Mouse (Mus musculus) MEL (cell line): ENCODE measurements around the gene C1qtnf5. TPM values are rescaled to one million over a fixed set of nuclear protein-coding genes. Genes with fewer than 3 reads are reported as not detected.

Experiments
- DNase-seq: peaks from one replicate; pipeline ENCODE4 v3.0.0; 2011; ENCODE audit warnings: low read depth, low spot score
- H3K27ac ChIP-seq: 2 replicates; pipeline ENCODE4 v1.5.1; 2012; ENCODE audit warnings: low read depth, mild to moderate bottlenecking, control low read depth, low read length, moderate library complexity; ENCODE audit not compliant: control insufficient read depth
- H3K27me3 ChIP-seq, 2 experiments: fragments of 150-350 bp in 1 of 2; sonication (generic) in 1 of 2; 2 replicates each; pipeline ENCODE4 v1.6.1; 2012; ENCODE audit warnings: low read length in 2 of 2, mild to moderate bottlenecking in 2 of 2, improper control_type of control experiment in 1 of 2, moderate library complexity in 1 of 2; ENCODE audit not compliant: insufficient read depth in 2 of 2, control insufficient read depth in 1 of 2
- H3K36me3 ChIP-seq, 2 experiments: 2 replicates each; pipeline ENCODE4 v1.6.1; 2012 to 2014; ENCODE audit warnings: low read length in 2 of 2, improper control_type of control experiment in 1 of 2, inconsistent platforms in 1 of 2, mild to moderate bottlenecking in 1 of 2; ENCODE audit not compliant: insufficient read depth in 2 of 2, control insufficient read depth in 1 of 2
- H3K4me1 ChIP-seq, 2 experiments: fragments of 150-350 bp in 1 of 2; sonication (generic) in 1 of 2; 2 replicates each; pipeline ENCODE4 v1.6.1; 2012; ENCODE audit warnings: low read length in 2 of 2, improper control_type of control experiment in 1 of 2, mild to moderate bottlenecking in 1 of 2; ENCODE audit not compliant: insufficient read depth in 2 of 2, control insufficient read depth in 1 of 2
- H3K4me3 ChIP-seq, 2 experiments: fragments of 150-350 bp in 1 of 2; sonication (generic) in 1 of 2; 2 replicates each; pipeline ENCODE4 v1.5.1; 2012; ENCODE audit warnings: low read depth in 2 of 2, low read length in 2 of 2, mild to moderate bottlenecking in 2 of 2, moderate library complexity in 2 of 2, control low read depth in 1 of 2, improper control_type of control experiment in 1 of 2; ENCODE audit not compliant: control insufficient read depth in 1 of 2, insufficient read depth in 1 of 2
- H3K79me2 ChIP-seq: 2 replicates; pipeline ENCODE4 v1.6.1; 2012; ENCODE audit warnings: mild to moderate bottlenecking, low read length, moderate library complexity; ENCODE audit not compliant: control insufficient read depth, poor library complexity, insufficient read depth
- H3K9ac ChIP-seq: 2 replicates; pipeline ENCODE4 v1.6.1; 2012; ENCODE audit warnings: low read depth, mild to moderate bottlenecking, control low read depth, low read length, moderate library complexity; ENCODE audit not compliant: control insufficient read depth, poor library complexity, severe bottlenecking
- H3K9me3 ChIP-seq: fragments of 150-350 bp; sonication (generic); replicated peaks from 2 replicates; pipeline ENCODE4 v1.6.1; 2012; ENCODE audit warnings: mild to moderate bottlenecking, low read length, improper control_type of control experiment, moderate library complexity; ENCODE audit not compliant: insufficient read depth
- BHLHE40 ChIP-seq: IDR thresholded peaks from 2 replicates; pipeline ENCODE4 v1.6.1; 2012; ENCODE audit warnings: low read depth, mild to moderate bottlenecking, inconsistent platforms, low read length, improper control_type of control experiment, borderline replicate concordance
- CTCF ChIP-seq, 3 experiments: IDR thresholded peaks in 2 of 3; conservative IDR thresholded peaks in 1 of 3; 2 replicates each; pipeline ENCODE4 v1.5.1; 2011 to 2012; ENCODE audit warnings: low read length in 3 of 3, low read depth in 2 of 3, mild to moderate bottlenecking in 2 of 3, improper control_type of control experiment in 1 of 3, inconsistent platforms in 1 of 3, mixed read lengths in 1 of 3, moderate library complexity in 1 of 3; ENCODE audit not compliant: control insufficient read depth in 1 of 3, insufficient read depth in 1 of 3, poor library complexity in 1 of 3, severe bottlenecking in 1 of 3
- EP300 ChIP-seq, 2 experiments: IDR thresholded peaks; 2 replicates each; pipeline ENCODE4 v1.6.1; 2011; ENCODE audit warnings: improper control_type of control experiment in 2 of 2, low read length in 2 of 2, low read depth in 1 of 2, mild to moderate bottlenecking in 1 of 2
- ETS1 ChIP-seq: IDR thresholded peaks from 2 replicates; pipeline ENCODE4 v1.6.1; 2012; ENCODE audit warnings: low read depth, mild to moderate bottlenecking, inconsistent platforms, low read length, improper control_type of control experiment, moderate library complexity
- GABPA ChIP-seq: IDR thresholded peaks from 2 replicates; pipeline ENCODE4 v1.6.1; 2012; ENCODE audit warnings: low read depth, mild to moderate bottlenecking, inconsistent platforms, low read length, improper control_type of control experiment, moderate library complexity
- GATA1 ChIP-seq: IDR thresholded peaks from 2 replicates; pipeline ENCODE4 v1.6.1; 2011; ENCODE audit warnings: low read depth, low read length, improper control_type of control experiment
- MAZ ChIP-seq: IDR thresholded peaks from 2 replicates; pipeline ENCODE4 v1.6.1; 2012; ENCODE audit warnings: low read depth, mild to moderate bottlenecking, inconsistent platforms, low read length, improper control_type of control experiment
- MEF2A ChIP-seq: IDR thresholded peaks from 2 replicates; pipeline ENCODE4 v1.6.1; 2014; ENCODE audit warnings: low read depth, mild to moderate bottlenecking, inconsistent platforms, low read length, improper control_type of control experiment; ENCODE audit not compliant: poor library complexity, insufficient replicate concordance, severe bottlenecking; ENCODE audit errors: extremely low read depth
- POLR2AphosphoS5 ChIP-seq: IDR thresholded peaks from 2 replicates; pipeline ENCODE4 v1.6.1; 2012; ENCODE audit warnings: low read depth, borderline replicate concordance, mild to moderate bottlenecking, inconsistent platforms, low read length, moderate library complexity, mixed read lengths
- RCOR1 ChIP-seq: IDR thresholded peaks from 2 replicates; pipeline ENCODE4 v1.6.1; 2012; ENCODE audit warnings: low read depth, mild to moderate bottlenecking, inconsistent platforms, low read length, improper control_type of control experiment
- TAL1 ChIP-seq: IDR thresholded peaks from 2 replicates; pipeline ENCODE4 v1.6.1; 2012; ENCODE audit warnings: mild to moderate bottlenecking, inconsistent platforms, low read length, moderate library complexity, mixed read lengths
- TCF12 ChIP-seq: IDR thresholded peaks from 2 replicates; pipeline ENCODE4 v1.6.1; 2014; ENCODE audit warnings: low read depth, mild to moderate bottlenecking, inconsistent platforms, low read length, improper control_type of control experiment, moderate library complexity
- USF1 ChIP-seq: IDR thresholded peaks from 2 replicates; pipeline ENCODE4 v1.6.1; 2014; ENCODE audit warnings: low read depth, mild to moderate bottlenecking, inconsistent platforms, low read length, improper control_type of control experiment, moderate library complexity
- ZNF384 ChIP-seq: IDR thresholded peaks from 2 replicates; pipeline ENCODE4 v1.6.1; 2012; ENCODE audit warnings: low read depth, mild to moderate bottlenecking, inconsistent platforms, low read length, improper control_type of control experiment
- polyA plus RNA-seq, 2 experiments: library from polyadenylated mRNA; stranded (reverse) in 1 of 2; unstranded in 1 of 2; fragments of >175 nt in 1 of 2; fragments of >200 nt in 1 of 2; gene quantifications; 2 replicates each; pipeline versions ENCODE4 v1.2.1 to v1.2.4; 2012; ENCODE audit warnings: low replicate concordance in 2 of 2, low read depth in 1 of 2; ENCODE audit not compliant: insufficient read length in 2 of 2, insufficient read depth in 1 of 2, missing spikeins in 1 of 2
- total RNA-seq: library from RNA; depleted of rRNA; stranded (reverse); fragments of 300-350 nt; gene quantifications from 2 replicates; pipeline ENCODE4 v1.2.3, GENCODE M21; 2012

C1qtnf5 gene
- total and polyA plus RNA-seq, 3 experiments, result 0.13 to 0.19 TPM; not detected in 1

DNA sequence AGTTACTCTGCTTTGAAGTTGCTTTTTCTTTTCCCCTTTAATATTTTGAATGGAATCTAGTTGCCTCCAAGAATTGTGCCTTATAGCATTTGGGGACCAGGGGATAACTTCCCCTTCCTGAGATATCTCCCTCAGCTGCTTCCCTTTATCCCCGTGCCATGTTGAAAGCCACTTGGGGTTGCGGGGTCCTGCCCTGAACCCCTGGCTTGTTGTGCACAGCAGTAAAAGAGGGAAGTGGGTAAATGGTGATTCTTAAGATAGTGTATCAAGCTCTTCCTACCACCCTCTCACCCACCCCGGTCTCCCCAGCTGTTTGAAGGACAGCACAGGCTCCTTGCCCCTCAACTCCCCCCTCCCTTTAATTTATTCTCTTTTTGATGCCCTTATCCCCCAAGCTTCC lies 12.3 kb upstream of the C1qtnf5 start:
- no peak overlapping the region for H3K4me3 ChIP-seq
- H3K4me1 ChIP-seq, result peaks cover 3 to 12% of the 10 kb centered on the region in 2 experiments
- H3K79me2 ChIP-seq, result no peaks in the 10 kb centered on the region
- H3K27me3 ChIP-seq, result no peaks in the 10 kb centered on the region
- TF ChIP-seq EP300 (IDR thresholded peaks at IDR 0.05; ENCODE audit: low read depth in 1 of 2, low read length in 2 of 2), result peak; percentile 50 to 65; a peak in 3 of 4 replicates
- no peak for TF ChIP-seq CTCF (IDR thresholded peaks at IDR 0.05 in 2 of 3, conservative IDR thresholded peaks at IDR 0.05 in 1 of 3; ENCODE audit: control insufficient read depth in 1 of 3, insufficient read depth in 1 of 3, low read depth in 2 of 3, low read length in 3 of 3, poor library complexity in 1 of 3, severe bottlenecking in 1 of 3)
- TF ChIP-seq GATA1, result peak; percentile 32; the same call in 1 of the 2 replicates
- TF ChIP-seq TCF12, result peak; percentile 52; the same call in 1 of the 2 replicates
- peak; percentile 39; the same call in 1 of the 2 replicates for TF ChIP-seq RCOR1
- no peak for TF ChIP-seq ZNF384
- TF ChIP-seq BHLHE40, result peak; percentile 45; the same call in 1 of the 2 replicates
- TF ChIP-seq ETS1, result peak; percentile 55
- TF ChIP-seq POLR2AphosphoS5, result no peak
- no peak overlapping the region for H3K27ac ChIP-seq
- peaks cover 0 to 10% of the 10 kb centered on the region in 2 experiments; a peak in 2 of 4 replicates for H3K36me3 ChIP-seq
- no peak overlapping the region for H3K9ac ChIP-seq
- H3K9me3 ChIP-seq, result no peaks in the 10 kb centered on the region
- peak; percentile 65 for DNase-seq

DNA sequence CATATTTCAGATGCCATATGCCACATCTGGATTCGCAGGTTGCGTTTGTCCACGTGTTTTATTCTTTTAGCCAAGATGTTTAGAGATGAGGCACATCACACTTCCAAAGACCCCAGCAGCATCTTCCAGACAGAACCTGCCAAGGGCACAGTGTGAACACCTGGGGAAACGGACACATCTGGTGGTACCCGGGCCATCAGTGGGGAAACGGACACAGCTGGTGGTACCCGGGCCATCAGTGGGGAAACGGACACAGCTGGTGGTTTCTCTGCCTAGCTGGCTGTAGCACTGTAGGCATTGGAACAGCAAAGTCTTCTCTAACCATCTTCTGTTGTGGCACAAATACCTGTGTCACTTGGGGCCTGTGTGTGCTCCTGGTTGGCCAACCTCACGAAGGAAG lies 11.3 kb upstream of the C1qtnf5 start:
- H3K4me1 ChIP-seq, result peaks cover 3 to 10% of the 10 kb centered on the region in 2 experiments
- H3K9me3 ChIP-seq, result no peaks in the 10 kb centered on the region
- peaks cover 0 to 10% of the 10 kb centered on the region in 2 experiments; a peak in 2 of 4 replicates for H3K36me3 ChIP-seq
- H3K27me3 ChIP-seq, result no peaks in the 10 kb centered on the region
- no peaks in the 10 kb centered on the region for H3K79me2 ChIP-seq
- no peak overlapping the region for H3K9ac ChIP-seq
- no peak overlapping the region for H3K4me3 ChIP-seq
- no peak overlapping the region for H3K27ac ChIP-seq
- DNase-seq, result no peak
- TF ChIP-seq CTCF (IDR thresholded peaks at IDR 0.05 in 2 of 3, conservative IDR thresholded peaks at IDR 0.05 in 1 of 3; ENCODE audit: control insufficient read depth in 1 of 3, insufficient read depth in 1 of 3, low read depth in 2 of 3, low read length in 3 of 3, poor library complexity in 1 of 3, severe bottlenecking in 1 of 3) (no peak), GABPA (no peak), USF1 (no peak), MAZ (no peak), TAL1 (no peak), MEF2A (no peak)
- TF ChIP-seq, all 39 proteins: peak for 0
